Mouse (Mus musculus) left cerebral cortex, postnatal 14 days (tissue): ENCODE measurements around the gene Morc3. TPM values are rescaled to one million over a fixed set of nuclear protein-coding genes. Genes with fewer than 3 reads are reported as not detected.

Experiments
- DNase-seq, 2 experiments: peaks; one replicate each; pipeline ENCODE4 v3.0.0; 2021 to 2022; ENCODE audit warnings: low spot score in 2 of 2, mixed read lengths in 1 of 2
- intact Hi-C: fragments of 180-260 bp; cut with DNase I; formaldehyde crosslinking; loops from one replicate; pipeline ENCODE4 v1.15.1; 2025
- long read RNA-seq, 2 experiments: library from polyadenylated mRNA; stranded (forward); transcript quantifications; one replicate each; pipeline ENCODE4 v2.0.0; 2021
- total RNA-seq, 2 experiments: library from RNA; stranded (reverse); gene quantifications; 2 replicates each; pipeline ENCODE4 v1.2.3; 2021

Gene Morc3
- 10 to 100 TPM; 28.7 to 33.2 TPM for total RNA-seq
- long read RNA-seq, experiment 1, full-length matches to known transcripts = 8 of 11 reads
- long read RNA-seq, experiment 1, partial matches to known transcripts = 2 of 11 reads
- long read RNA-seq, experiment 1, other reads (novel, unspliced or antisense) = 1 of 11 reads
- long read RNA-seq, experiment 2, full-length matches to known transcripts = 8 of 13 reads
- long read RNA-seq, experiment 2, partial matches to known transcripts = 4 of 13 reads
- long read RNA-seq, experiment 2, other reads (novel, unspliced or antisense) = 1 of 13 reads

DNA sequence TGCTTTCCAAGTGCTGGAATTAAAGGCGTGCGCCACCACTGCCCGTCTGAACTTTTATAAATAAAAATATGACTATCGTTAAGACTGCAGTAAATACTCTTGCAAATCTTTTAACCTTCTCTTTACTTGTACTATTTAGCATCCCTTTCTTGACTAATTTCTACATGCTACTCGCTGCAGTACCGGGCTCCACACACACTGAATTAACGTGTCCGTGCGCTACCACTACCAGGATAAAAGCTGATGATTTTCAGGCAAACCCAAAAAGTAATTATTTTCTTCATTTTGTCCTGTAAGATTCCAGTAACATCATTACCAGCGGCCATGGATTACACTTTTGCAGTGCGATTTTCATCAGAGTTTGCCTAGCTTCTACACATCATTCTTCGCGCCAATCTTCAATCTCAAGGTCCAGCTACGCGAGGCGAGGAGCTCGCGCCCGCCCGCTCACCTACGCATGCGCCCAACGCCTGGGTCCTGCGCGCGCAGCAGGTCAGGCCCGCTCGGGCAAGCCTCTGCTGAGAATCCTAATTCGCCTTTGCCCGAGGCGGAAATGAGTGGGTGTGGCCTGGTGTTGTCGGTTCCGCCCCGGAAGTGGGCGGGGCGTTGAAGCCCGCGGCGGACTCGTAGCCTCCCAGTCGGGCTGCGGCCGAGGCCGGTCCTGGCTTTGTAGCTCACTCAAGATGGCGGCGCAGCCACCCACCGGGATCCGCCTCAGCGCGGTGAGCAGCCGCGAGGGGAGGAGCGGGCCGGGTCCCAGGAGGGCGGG is at the start of gene Morc3:
TSS of gene Morc3 (plus strand) at position 495 of the 769 bp plus-strand sequence.
- intact Hi-C loops = no loop called here
- DNase-seq = peak; percentile 99 to 100

DNA sequence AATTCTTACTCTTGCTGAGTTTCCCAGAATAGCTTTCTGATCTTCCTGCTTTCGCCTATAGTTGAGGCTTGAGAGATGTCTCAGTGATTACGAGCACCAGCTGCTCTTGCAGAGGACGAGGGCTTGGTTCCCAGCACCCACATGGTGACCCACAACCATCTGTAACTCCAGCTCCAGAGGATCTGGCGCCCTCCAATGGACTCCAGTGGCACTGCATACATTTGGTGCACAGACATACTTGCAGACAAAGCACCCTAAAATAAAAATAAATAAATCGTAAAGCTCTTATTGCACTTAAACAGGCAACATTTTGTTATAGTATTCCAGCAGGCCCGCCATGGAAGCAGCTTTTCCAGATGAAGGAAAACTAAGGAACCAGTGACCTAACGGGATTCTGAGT is 47.7 kb upstream of the Morc3 start:
- intact Hi-C loops = no loop called here
- no peak for DNase-seq

DNA sequence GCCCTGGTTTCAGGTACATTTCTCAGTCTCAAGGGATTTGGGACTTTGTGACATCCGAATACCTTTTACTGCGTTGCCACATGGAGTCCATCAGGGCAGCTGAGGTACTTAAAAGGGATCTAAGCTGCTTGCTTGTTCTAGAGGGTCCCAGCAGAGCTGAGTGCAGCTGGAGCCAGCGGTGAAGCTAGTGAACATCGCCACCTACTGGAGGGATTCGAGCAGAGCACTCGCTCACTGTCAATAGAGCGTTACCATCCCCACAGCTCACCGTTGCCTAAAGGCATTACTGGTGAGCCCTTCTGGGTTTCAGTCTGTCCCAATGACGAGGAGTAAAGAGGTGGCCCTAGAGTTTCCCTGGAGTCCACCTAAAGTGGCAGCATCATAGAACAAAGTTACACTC is 46.1 kb upstream of the Morc3 start:
- DNase-seq = peak; percentile 67 to 75
- intact Hi-C loops = no loop called here

DNA sequence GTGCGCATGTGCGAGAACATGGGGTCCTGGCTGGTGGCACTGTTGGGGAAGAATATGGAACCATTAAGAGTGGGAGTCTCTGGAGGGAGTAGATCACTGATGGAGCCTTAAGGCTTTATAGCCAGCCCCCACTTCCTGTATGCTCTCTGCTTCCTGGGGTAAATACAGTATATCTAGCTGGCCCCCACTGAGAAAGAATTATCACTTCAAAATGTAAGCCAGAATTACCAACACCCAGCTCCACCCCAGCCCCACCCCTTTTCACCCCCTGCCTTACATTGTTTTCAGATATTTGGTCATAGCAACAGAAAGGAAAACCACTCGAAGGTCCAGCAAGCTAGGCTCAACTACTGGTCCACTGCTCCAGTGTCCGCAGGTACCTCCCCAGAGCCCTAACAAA is 43.5 kb upstream of the Morc3 start:
- DNase-seq = no peak
- intact Hi-C loops = no loop called here

DNA sequence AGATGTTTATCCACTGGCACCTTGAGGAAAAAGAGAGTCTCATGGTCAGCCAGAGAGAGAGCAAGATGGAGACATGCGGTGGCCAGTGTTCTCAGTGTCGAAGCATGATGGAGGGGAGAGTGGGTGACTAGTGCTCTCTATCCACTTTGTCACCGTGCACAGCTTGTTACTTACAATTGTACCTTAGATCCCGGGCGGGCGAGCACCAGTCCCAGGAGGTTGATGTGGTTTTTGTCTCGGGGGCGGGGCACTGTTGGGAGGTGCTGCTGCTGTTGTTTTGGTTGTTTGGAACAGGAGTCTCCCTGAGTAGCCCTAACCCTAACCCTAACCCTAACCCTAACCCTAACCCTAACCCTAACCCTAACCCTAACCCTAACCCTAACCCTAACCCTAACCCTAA is 43.0 kb upstream of the Morc3 start:
- intact Hi-C loops = no loop called here
- no peak for DNase-seq

DNA sequence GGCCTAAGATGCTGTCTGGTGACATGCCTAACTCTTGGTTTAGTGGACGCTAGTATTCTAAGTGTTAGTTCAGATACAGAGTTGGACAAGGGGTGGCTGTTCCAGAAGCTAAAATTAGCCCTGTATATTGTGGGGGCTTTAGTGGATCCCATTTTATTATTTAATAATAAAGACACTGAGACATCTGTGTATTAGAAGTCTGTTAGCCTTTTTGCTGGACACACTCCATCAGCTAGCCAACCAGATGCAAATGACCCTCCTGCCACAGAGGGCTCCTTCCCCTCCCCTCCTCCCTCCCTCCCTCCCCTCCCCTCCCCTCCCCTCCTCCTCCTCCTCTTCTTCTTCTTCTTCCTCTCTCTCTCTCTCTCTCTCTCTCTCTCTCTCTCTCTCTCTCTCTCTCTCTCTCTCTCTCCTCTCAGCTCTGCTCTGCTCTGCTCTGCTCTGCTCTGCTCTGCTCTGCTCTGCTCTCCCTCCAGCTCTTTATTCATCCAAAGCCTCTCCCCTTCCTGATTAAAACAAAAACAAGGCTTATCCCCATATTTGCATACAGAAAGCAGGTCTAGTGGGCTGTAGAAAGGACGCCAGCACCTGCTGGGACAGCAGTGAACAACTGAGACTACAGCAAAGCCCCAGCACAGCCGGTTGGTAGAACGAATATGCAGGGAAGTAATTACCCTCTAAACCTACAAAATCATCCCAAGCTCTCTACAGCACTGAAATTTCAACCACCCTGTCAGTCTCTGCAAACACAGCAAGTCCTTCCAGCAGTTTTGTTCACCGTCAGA is 41.8 kb upstream of the Morc3 start:
- intact Hi-C loops = no loop called here
- no peak for DNase-seq

DNA sequence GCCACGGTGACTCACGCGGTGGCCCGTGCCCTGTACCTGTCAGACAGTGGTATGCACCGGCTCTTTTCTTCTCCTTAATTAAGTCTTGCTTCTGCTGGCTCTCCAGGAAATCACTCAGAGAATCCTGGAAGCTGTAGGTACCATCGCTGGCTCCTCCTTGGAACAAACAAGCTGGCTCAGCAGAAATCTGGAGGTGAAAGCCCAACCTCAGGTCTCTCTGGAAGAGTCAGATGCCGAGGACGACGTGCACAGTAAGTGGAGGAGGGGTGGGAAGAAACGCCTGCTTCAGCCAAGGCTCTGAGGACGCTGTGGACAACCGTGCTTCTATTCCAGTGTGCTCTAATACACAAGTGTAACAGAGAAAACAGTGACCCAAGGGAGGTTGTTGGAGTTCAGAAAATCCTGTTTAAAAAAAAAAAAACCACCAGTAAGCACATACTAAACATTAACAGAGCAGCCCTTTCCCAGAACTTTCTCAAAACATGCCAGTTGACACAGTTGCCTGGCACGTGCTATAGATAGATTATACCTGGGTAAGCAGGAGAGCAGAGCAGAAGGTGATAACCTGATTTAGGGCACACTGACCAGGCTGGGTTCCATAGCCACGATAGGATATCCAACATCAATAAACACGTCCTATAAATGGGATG is 38.8 kb upstream of the Morc3 start:
- intact Hi-C loops = no loop called here
- no peak for DNase-seq

DNA sequence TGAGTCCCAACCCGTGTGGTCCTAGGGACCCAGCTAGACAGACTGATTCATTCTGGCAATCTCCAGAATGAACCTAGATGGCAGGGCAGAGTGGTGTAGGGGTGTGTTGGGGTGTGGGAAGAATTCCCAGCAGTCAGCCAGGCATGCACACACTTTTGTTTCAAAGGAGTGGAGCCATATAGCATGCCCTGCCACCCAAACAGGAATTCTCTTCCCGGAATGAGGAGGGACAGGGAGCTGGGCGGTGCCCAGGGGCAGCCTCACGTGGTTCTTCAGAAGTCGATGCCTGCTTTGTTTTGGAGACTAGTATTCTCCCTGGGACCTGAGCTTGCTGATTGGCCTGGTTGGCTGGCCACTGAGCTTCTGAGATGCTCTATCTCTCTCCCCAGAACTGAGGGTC is 37.1 kb upstream of the Morc3 start:
- intact Hi-C loops = no loop called here
- no peak for DNase-seq

DNA sequence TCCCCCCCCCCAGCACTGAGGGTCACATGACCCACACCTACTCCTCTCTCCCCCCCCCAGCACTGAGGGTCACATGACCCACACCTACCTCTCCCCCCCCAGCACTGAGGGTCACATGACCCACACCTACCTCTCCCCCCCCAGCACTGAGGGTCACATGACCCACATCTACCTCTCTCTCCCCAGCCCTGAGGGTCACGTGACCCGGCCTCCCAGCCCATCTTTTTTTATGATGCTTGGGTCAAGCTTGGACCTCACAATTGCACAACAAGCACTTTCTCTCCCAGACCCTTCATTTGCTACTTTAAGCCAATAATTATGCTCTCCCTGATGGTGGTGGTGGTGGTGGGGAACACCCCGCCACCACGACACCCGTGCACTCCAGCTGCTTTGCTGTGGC is 36.5 kb upstream of the Morc3 start:
- intact Hi-C loops = no loop called here

DNA sequence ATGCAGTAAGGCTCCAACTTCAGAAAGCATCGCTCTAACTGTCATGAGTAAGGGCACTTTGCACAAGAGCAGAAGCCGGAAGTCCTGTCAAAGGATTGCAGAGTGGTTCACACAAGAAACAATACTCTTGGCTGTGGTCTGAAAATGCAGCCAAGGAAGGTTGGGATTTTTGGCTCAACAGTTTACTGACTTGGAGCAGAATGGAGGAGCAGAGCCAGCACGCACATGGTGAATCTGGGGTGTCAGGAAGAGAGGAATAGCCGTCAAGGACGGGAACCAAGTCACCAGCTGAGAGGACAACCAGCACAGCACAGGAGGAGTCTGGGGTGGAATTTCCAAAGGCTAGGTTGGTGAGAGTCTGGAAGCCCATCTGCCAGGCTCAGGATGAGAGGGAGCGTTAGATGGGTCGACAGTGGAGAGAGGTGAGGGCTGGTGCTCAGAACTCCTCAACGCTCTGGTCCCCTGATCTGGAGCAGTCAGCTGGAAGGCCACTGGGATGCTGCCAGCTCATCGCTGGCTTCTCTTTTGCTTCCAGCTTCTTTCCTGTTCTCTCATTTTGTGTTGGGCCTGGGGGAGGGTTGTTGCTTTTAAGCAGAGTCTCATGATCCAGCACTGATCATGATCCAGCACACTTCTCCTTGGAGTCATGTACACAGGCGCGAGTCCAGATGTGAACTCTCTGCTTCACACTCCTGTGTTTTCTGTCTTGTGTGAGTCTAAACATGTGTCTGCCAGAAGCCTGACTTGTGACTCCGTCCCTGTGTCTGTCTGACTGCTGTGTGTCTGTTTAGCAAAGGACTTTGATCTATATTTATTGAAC is 34.7 kb upstream of the Morc3 start:
- peak in 1 of 2 experiments; percentile 44 for DNase-seq
- intact Hi-C loops = no loop called here

More for the DNA sequence above, 36.5 kb upstream of the Morc3 start:
- DNase-seq = no peak

DNA sequence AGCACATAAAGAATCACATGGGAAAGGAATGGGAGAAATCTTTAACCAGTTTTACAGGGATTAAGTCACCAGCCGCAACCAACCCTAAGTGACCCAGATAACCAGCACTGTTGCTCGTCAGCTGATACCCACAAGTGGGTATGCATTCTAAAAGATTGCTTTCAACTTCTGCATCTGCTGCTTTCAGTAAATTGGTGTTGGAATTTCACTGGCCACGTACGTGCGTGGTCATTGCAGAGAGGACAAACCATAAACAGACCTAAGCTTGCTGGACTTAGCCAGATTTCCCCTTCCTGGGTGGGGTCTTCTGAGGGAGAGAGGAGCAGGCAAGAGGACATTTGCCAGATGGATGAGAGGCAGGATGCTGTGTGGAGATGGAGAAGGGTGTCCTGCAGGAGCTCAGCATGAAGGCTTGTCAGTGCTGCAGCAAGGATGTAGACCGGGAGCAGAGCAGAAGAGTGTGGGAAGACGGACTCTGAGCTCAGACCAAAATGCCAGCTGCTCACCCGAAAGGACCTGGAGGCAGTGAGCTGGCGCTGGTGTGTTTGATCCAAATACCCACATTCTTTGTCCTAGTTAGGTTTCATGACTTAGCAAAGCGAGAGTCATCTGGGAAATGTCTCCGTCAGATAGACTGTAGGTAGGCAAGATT is 34.0 kb upstream of the Morc3 start:
- intact Hi-C loops = no loop called here
- DNase-seq = peak in 1 of 2 experiments; percentile 46

DNA sequence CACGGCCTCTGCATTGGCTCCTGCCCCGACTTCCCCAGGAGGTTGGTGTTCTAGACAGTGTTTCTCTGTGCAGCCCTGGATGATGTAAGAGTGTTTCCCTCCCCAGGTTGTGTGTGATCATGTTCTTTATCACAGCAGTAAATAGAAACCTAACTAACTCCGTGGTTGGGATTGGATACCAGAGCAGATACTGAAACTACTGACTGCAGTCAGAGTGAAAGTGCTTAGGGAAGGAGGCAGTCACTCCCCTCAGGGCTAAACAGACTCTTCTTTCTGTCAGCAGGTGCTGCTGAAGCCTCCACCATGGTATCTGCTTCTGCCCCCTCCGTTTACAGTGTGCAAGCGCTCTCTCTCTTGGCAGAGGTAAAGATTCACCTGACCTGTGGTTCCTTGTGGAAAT is 33.3 kb upstream of the Morc3 start:
- intact Hi-C loops = no loop called here

DNA sequence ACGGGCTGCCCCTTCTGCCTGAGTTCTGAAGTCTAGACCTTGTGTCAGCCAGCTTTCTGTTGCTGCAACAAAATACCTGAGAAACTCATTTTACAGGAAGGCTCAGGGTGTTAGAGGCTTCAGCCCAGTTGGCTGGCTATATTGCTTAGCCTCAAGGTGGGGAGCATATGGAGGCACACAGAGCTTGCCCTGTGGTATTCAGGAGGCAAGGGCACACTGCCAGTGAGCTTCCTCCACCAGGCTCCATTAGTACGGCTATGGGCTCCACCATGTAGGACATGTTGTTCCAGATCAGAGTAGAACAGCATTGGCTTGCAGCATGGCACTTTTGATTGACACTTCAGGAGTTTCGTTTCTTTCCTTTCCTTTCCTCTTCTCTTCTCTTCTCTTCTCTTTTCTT is 32.9 kb upstream of the Morc3 start:
- DNase-seq = no peak
- intact Hi-C loops = no loop called here

More for the DNA sequence above, 33.3 kb upstream of the Morc3 start:
- DNase-seq = no peak

DNA sequence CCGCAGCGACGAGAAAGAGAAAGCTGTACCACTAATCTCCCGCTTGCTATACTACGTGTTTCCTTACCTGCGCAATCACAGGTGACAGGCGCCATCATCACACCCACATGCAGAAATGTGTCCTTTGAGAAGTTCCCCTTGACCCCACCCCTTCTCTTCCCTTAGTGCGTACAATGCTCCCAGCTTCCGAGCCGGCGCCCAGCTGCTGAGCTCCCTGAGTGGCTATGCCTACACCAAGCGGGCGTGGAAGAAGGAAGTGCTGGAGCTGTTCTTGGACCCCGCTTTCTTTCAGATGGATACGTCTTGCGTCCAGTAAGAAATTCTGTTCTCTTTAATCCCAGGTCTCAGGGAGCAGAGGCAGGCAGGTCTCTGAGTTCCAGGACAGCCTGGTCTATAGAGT is 32.0 kb upstream of the Morc3 start:
- intact Hi-C loops = no loop called here
- DNase-seq = no peak

DNA sequence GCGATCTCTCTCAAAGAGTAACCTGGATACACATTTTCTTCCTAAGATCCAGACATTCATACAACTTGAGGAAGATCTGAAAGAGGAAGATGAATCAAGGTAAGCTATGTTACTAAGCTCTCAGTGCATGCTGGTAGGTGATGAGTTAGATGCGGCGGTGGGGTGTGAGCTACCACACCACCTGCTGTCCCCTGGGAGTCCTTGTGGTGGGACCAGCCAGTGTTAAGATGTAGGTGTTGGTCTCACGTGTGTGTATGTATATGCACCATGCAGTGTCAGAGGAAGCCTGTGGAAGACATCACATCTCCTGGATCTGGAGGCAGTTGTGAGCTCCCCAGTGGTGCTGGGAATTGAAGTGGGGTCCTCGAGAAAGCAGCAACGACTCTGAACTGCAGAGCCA is 24.8 kb upstream of the Morc3 start:
- intact Hi-C loops = no loop called here
- no peak for DNase-seq

DNA sequence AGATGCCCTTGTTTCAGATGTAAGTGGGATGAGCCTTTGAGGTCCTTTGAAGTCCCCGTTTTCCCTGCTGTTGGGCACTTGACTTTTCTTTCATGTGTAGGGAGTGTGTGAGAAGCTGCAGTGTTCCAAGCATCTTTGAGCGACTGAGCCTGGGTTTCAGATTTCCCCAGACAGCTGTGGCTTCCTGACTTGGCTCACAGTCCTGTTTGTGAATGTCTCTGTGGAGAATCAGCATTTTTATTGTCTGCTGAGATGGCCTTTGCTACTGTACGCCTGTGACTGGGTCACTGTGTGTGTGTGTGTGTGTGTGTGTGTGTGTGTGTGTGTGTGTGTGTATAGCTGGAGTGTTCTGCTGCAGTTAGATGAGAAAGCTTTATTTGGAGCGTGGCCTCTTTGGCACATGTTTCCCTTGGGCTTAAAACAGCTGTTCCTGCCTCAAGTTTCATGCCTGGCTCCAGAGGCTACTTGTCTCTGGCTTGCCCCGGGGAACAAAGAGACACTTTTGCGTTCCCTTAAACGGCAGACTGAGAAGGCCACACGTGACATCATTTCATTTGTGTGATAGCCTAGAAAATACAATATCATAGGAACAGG is 23.9 kb upstream of the Morc3 start:
- intact Hi-C loops = no loop called here
- peak; percentile 43 to 69 for DNase-seq

DNA sequence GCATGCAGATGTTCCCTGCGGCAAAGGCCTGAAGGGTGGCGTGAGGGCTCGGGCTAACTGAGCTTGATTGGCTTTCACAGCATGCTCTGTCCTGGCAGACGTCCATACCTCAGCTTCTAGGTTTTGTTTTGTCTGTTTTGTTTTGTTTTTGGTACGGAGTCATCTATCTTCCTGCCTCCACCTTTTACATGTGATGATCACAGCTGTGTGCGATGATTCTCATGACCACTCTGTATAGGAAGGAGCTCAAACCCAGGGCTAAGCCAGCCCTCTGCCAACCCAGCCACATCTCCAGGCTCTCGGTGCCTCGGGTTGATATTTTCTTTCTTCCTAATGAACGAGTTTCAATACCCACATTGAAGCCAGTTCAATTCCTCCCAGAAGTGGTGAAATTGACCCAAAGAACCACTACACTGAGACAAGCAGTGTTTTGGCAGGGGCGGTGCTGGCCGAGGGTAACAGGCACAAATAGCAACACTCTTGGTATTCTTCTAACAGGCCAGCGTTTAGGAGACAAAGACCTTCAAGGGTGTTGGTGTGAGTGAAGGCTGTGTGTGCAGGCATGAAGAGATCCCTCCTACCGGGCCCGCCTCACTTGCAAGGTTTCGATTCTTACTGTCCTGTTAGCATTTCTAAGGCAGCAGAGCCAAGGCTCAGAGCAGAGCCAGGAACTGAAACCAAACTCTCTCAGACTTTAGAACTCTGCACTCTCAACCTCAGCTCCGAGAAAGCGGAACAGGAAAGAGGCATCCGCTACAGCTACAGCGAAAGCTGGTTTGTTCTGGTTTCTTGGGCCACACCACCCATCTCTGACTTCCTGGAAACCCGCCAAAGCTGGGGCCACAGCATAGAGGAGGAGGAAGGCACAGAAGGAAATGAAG is 15.8 kb upstream of the Morc3 start:
- intact Hi-C loops = no loop called here
- peak; percentile 53 to 64 for DNase-seq
